Mouse (Mus musculus) large intestine, adult 2 months (tissue): ENCODE measurements around the gene Mbnl1. TPM values are rescaled to one million over a fixed set of nuclear protein-coding genes. Genes with fewer than 3 reads are reported as not detected.
A peak's percentile ranks its signal among the peaks of the same experiment; 100 is the strongest.

Source experiments
- DNase-seq: peaks from one replicate; pipeline ENCODE4 v3.0.0-alpha.2; 2012; ENCODE audit warnings: low read depth, low spot score
- WGBS: fragments of 180-500 bp; shearing (Covaris S2); methylation state at CpG from one replicate; pipeline ENCODE4 v1.1.7; 2018; 5-methylcytosine and 5-hydroxymethylcytosine counted together
- polyA plus RNA-seq: library from polyadenylated mRNA; depleted of rRNA; stranded (reverse); fragments of >200 nt; gene quantifications from 2 replicates; pipeline ENCODE4 v1.2.3, GENCODE M21; 2012

The Mbnl1 gene
- polyA plus RNA-seq, 1 experiment: 30.5 TPM

- 68% methylated on average over 10 of the region's 10 CpGs for WGBS
Measured at GRCm38 (mm10) chr3:60563529-60564243, 91.1 kb downstream of the Mbnl1 start.

GRCm38 (mm10) chr3:60564244-60564643, 91.6 kb downstream of the Mbnl1 start:
- DNase-seq: no peak
- 82% methylated on average over 2 of the region's 2 CpGs for WGBS

More at GRCm38 (mm10) chr3:60563529-60564243, 91.1 kb downstream of the Mbnl1 start:
- no peak for DNase-seq

- no peak for DNase-seq
- 65% methylated on average over 3 of the region's 3 CpGs for WGBS
Measured at GRCm38 (mm10) chr3:60565204-60565603, 92.6 kb downstream of the Mbnl1 start.

GRCm38 (mm10) chr3:60565950-60566349, 93.3 kb downstream of the Mbnl1 start:
- WGBS: 37% methylated on average over 3 of the region's 3 CpGs
- no peak for DNase-seq

GRCm38 (mm10) chr3:60568171-60568684, 95.6 kb downstream of the Mbnl1 start:
- WGBS: 85% methylated on average over 1 of the region's 1 CpGs
- DNase-seq: no peak

GRCm38 (mm10) chr3:60568801-60569568, 96.4 kb downstream of the Mbnl1 start:
- 56% methylated on average over 6 of the region's 6 CpGs for WGBS
- no peak for DNase-seq

- WGBS: 59% methylated on average over 2 of the region's 2 CpGs
- no peak for DNase-seq
Measured at GRCm38 (mm10) chr3:60569781-60570180, 97.2 kb downstream of the Mbnl1 start.

GRCm38 (mm10) chr3:60570491-60571022, 97.9 kb downstream of the Mbnl1 start:
- peak; percentile 83 for DNase-seq
- WGBS: 16% methylated on average over 5 of the region's 5 CpGs

GRCm38 (mm10) chr3:60571493-60571892, 98.9 kb downstream of the Mbnl1 start:
- no peak for DNase-seq
- WGBS: 88% methylated on average over 1 of the region's 1 CpGs

GRCm38 (mm10) chr3:60574199-60574598, 101.6 kb downstream of the Mbnl1 start:
- no peak for DNase-seq
- 36% methylated on average over 9 of the region's 9 CpGs for WGBS

GRCm38 (mm10) chr3:60574849-60575524, 102.4 kb downstream of the Mbnl1 start:
- WGBS: 68% methylated on average over 4 of the region's 4 CpGs

GRCm38 (mm10) chr3:60575945-60576344, 103.3 kb downstream of the Mbnl1 start:
- WGBS: 17% methylated on average over 2 of the region's 2 CpGs
- DNase-seq: no peak

More at GRCm38 (mm10) chr3:60574849-60575524, 102.4 kb downstream of the Mbnl1 start:
- DNase-seq: no peak

- no peak for DNase-seq
- 8% methylated on average over 9 of the region's 9 CpGs for WGBS
Measured at GRCm38 (mm10) chr3:60576366-60577046, 103.9 kb downstream of the Mbnl1 start.

GRCm38 (mm10) chr3:60579880-60580279, 107.2 kb downstream of the Mbnl1 start:
- WGBS: 79% methylated on average over 4 of the region's 4 CpGs

GRCm38 (mm10) chr3:60580699-60581098, 108.1 kb downstream of the Mbnl1 start:
- 57% methylated on average over 5 of the region's 5 CpGs for WGBS
- DNase-seq: no peak

More at GRCm38 (mm10) chr3:60579880-60580279, 107.2 kb downstream of the Mbnl1 start:
- DNase-seq: no peak

- no peak for DNase-seq
- 35% methylated on average over 3 of the region's 3 CpGs for WGBS
Measured at GRCm38 (mm10) chr3:60582154-60582553, 109.5 kb downstream of the Mbnl1 start.

- no peak for DNase-seq
- WGBS: 86% methylated on average over 1 of the region's 1 CpGs
Measured at GRCm38 (mm10) chr3:60582620-60583019, 110.0 kb downstream of the Mbnl1 start.

- no peak for DNase-seq
- 93% methylated on average over 3 of the region's 3 CpGs for WGBS
Measured at GRCm38 (mm10) chr3:60584704-60585103, 112.1 kb downstream of the Mbnl1 start.

- WGBS: 88% methylated on average over 3 of the region's 3 CpGs
- no peak for DNase-seq
Measured at GRCm38 (mm10) chr3:60586046-60586445, 113.4 kb downstream of the Mbnl1 start.
